Mouse (Mus musculus) kidney, embryonic 16.5 days (tissue): Measurements from ENCODE around the gene Tex9. TPM values are rescaled to one million over a fixed set of nuclear protein-coding genes. Genes with fewer than 3 reads are reported as not detected.

ENCODE experiments used
- ATAC-seq: fragments of 200-750 bp; cut with Nextera tagmentation; 2 replicates; pipeline ENCODE4 v1.8.0; 2017; ENCODE audit warnings: moderate TSS enrichment; ENCODE audit not compliant: low FRiP score, low TSS enrichment
- H3K27ac ChIP-seq: fragments of 300-500 bp; sonication (generic); 2 replicates; pipeline ENCODE4 v1.5.1; 2014; ENCODE audit warnings: low read length
- H3K27me3 ChIP-seq: fragments of 300-500 bp; sonication (generic); 2 replicates; pipeline ENCODE4 v1.6.1; 2014; ENCODE audit warnings: low read length, control low read depth, mixed read lengths; ENCODE audit not compliant: insufficient read depth
- H3K36me3 ChIP-seq: fragments of 300-500 bp; sonication (generic); 2 replicates; pipeline ENCODE4 v1.6.1; 2014; ENCODE audit warnings: low read length, control low read depth, mixed read lengths; ENCODE audit not compliant: insufficient read depth
- H3K4me1 ChIP-seq: fragments of 300-500 bp; sonication (generic); 2 replicates; pipeline ENCODE4 v1.6.1; 2014; ENCODE audit warnings: low read length, control low read depth, mixed read lengths; ENCODE audit not compliant: insufficient read depth
- H3K4me2 ChIP-seq: fragments of 300-500 bp; sonication (generic); replicated peaks from 2 replicates; pipeline ENCODE4 v1.6.1; 2014; ENCODE audit warnings: low read depth, low read length
- H3K4me3 ChIP-seq: fragments of 300-500 bp; sonication (generic); 2 replicates; pipeline ENCODE4 v1.5.1; 2014; ENCODE audit warnings: mild to moderate bottlenecking, low read length
- H3K9ac ChIP-seq: fragments of 300-500 bp; sonication (generic); replicated peaks from 2 replicates; pipeline ENCODE4 v1.6.1; 2014; ENCODE audit warnings: low read length
- H3K9me3 ChIP-seq: fragments of 300-500 bp; sonication (generic); 2 replicates; pipeline ENCODE4 v1.6.1; 2016; ENCODE audit warnings: low read length, control low read depth
- WGBS: fragments of 180-500 bp; shearing (Covaris S2); extraction: QIAGEN DNeasy Blood & Tissue Kit; methylation state at CpG from one replicate; pipeline ENCODE4 v1.1.7; 2014; 5-methylcytosine and 5-hydroxymethylcytosine counted together
- polyA plus RNA-seq: library from polyadenylated mRNA; unstranded; fragments of >200 nt; fragmentation: Nextera tagmentation; extraction: Ambion mirVana; gene quantifications from 2 replicates; pipeline ENCODE4 v1.2.1, GENCODE M21; 2015

Tex9 gene
- polyA plus RNA-seq, 1 experiment from 2014 or later: 28.2 TPM

GRCm38 (mm10) chr9:72526091-72526490 is 34.1 kb upstream of the Tex9 start:
- Histone ChIP-seq H3K27me3 (no peaks in the 10 kb centered on the region), H3K4me1 (peaks cover 6% of the 10 kb centered on the region), H3K4me2 (no peak overlapping the region), H3K27ac (no peak overlapping the region), H3K36me3 (no peaks in the 10 kb centered on the region), H3K9me3 (no peaks in the 10 kb centered on the region), H3K9ac (no peak overlapping the region), H3K4me3 (no peak overlapping the region)
- no peak for ATAC-seq
- WGBS: 73% methylated on average over 1 of the region's 1 CpGs

DNA sequence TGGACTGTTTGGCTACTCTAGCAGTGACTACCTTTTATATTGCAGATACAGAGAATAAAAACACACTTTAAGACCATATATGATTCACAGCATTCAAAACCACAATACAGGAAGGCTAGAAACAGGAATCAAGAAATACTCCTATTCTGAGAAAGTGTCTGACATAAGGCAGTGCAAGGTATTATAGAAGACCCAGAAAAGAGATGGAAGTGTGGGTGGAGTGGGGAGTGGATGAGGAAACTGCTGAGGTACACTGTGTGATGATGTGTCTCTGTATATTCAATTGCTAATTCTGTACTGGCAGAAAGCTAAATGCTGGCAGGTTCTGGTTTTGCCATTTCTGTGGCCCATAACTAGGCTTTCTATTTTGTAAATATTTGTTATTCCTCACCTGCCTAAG is 28.8 kb upstream of the Tex9 start:
- no peak for ATAC-seq
- no peak overlapping the region for H3K27ac ChIP-seq
- no peaks in the 10 kb centered on the region for H3K9me3 ChIP-seq
- H3K27me3 ChIP-seq: no peaks in the 10 kb centered on the region
- H3K9ac ChIP-seq: no peak overlapping the region
- no peaks in the 10 kb centered on the region for H3K36me3 ChIP-seq
- H3K4me3 ChIP-seq: no peak overlapping the region
- H3K4me1 ChIP-seq: no peaks in the 10 kb centered on the region
- H3K4me2 ChIP-seq: no peak overlapping the region

DNA sequence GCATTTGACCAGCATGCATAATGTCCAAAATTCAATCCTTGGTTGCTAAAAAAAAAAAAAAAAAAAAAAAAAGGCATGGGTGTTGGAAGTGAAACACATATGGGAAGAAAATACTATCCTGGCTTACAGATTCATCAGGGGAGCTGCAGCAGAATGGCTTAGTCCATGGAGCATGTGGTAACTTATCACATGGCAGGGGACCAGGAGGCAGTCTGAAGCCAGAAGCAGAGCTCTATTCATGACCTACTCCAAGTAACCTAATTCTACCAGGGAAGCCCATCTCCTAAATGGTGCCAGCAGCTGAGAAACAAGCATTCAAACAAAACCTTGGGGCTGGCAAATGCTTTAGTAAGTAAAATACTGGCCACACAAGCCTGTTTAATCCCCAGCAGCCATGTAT is 27.2 kb upstream of the Tex9 start:
- Histone ChIP-seq H3K4me3 (no peak overlapping the region), H3K4me1 (no peaks in the 10 kb centered on the region), H3K27ac (no peak overlapping the region), H3K4me2 (no peak overlapping the region), H3K27me3 (no peaks in the 10 kb centered on the region), H3K9ac (no peak overlapping the region), H3K36me3 (no peaks in the 10 kb centered on the region), H3K9me3 (no peaks in the 10 kb centered on the region)
- no peak for ATAC-seq

- H3K27ac ChIP-seq: no peak overlapping the region
- H3K9ac ChIP-seq: no peak overlapping the region
- no peaks in the 10 kb centered on the region for H3K4me1 ChIP-seq
- no peaks in the 10 kb centered on the region for H3K36me3 ChIP-seq
- no peaks in the 10 kb centered on the region for H3K27me3 ChIP-seq
- no peak overlapping the region for H3K4me2 ChIP-seq
- H3K9me3 ChIP-seq: no peaks in the 10 kb centered on the region
- H3K4me3 ChIP-seq: no peak overlapping the region
- ATAC-seq: no peak
Measured at GRCm38 (mm10) chr9:72515366-72515765, 23.4 kb upstream of the Tex9 start.

DNA sequence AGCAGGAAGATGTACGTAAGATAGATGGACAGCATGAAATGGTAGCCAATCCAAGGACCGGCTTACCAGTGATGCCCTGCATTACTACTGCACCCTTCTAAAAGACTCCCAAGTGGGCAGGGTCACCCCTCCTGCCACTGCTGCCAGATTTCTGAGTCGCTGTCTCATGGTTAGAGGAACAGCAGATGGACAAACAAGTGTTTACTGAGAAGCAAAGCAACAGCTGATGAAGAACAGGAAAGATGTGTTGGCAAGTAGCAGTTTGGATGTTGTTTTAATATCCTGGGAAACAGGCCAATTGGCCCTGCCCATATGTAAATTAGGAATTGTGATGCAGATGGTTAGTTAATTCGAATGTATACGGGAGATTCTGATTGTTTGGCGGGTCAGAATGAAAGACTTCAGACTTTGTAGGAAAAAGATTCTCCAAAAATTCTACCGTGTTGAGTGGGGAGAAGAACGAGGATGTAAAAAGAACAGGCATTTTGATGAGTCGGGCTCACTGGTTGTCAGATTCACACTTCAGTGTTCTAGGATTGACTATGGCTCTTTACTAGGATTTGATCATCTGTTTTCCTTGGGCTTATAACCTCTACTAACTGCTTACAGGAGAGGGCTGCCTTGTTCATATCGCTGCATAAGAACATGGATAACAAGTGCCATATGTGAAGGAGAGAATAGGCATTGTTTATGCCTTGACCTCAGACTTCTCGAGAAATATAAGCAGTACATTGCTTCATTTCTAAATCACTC is 20.4 kb upstream of the Tex9 start:
- Histone ChIP-seq H3K9me3 (no peaks in the 10 kb centered on the region), H3K9ac (no peak overlapping the region), H3K4me2 (no peak overlapping the region), H3K36me3 (no peaks in the 10 kb centered on the region), H3K27me3 (no peaks in the 10 kb centered on the region), H3K4me3 (no peak overlapping the region), H3K4me1 (no peaks in the 10 kb centered on the region), H3K27ac (no peak overlapping the region)
- WGBS: 68% methylated on average over 11 of the region's 11 CpGs
- no peak for ATAC-seq

DNA sequence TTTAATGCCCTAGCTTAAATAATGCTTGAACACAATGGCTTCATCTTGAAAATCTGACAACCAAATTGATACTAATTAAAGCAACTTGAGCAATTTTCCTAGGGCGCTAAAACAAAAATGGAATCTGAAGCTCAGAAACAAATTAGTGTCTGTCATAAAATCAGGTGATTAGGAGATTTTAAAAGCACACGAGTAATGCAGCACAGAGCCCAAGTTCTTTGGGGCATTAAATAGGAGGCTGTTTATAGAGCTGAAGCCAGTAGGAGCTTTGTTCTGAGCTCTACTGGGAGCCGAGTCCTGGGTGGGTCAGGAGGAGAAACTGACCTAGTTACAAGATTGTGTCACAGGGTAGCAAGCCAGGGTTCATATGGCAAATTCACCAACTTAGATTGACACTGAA is 5.2 kb upstream of the Tex9 start:
- no peak overlapping the region for H3K4me3 ChIP-seq
- H3K9ac ChIP-seq: no peak overlapping the region
- peaks cover 3% of the 10 kb centered on the region for H3K4me1 ChIP-seq
- H3K27me3 ChIP-seq: no peaks in the 10 kb centered on the region
- H3K36me3 ChIP-seq: no peaks in the 10 kb centered on the region
- no peak overlapping the region for H3K4me2 ChIP-seq
- WGBS: 75% methylated on average over 3 of the region's 3 CpGs
- no peaks in the 10 kb centered on the region for H3K9me3 ChIP-seq
- no peak for ATAC-seq
- no peak overlapping the region for H3K27ac ChIP-seq

GRCm38 (mm10) chr9:72496691-72497090 is 4.7 kb upstream of the Tex9 start:
- no peak overlapping the region for H3K4me3 ChIP-seq
- H3K9me3 ChIP-seq: no peaks in the 10 kb centered on the region
- WGBS: 75% methylated on average over 2 of the region's 2 CpGs
- no peak overlapping the region for H3K9ac ChIP-seq
- ATAC-seq: no peak
- H3K27ac ChIP-seq: no peak overlapping the region
- H3K27me3 ChIP-seq: no peaks in the 10 kb centered on the region
- no peaks in the 10 kb centered on the region for H3K36me3 ChIP-seq
- no peak overlapping the region for H3K4me2 ChIP-seq
- peaks cover 4% of the 10 kb centered on the region for H3K4me1 ChIP-seq

DNA sequence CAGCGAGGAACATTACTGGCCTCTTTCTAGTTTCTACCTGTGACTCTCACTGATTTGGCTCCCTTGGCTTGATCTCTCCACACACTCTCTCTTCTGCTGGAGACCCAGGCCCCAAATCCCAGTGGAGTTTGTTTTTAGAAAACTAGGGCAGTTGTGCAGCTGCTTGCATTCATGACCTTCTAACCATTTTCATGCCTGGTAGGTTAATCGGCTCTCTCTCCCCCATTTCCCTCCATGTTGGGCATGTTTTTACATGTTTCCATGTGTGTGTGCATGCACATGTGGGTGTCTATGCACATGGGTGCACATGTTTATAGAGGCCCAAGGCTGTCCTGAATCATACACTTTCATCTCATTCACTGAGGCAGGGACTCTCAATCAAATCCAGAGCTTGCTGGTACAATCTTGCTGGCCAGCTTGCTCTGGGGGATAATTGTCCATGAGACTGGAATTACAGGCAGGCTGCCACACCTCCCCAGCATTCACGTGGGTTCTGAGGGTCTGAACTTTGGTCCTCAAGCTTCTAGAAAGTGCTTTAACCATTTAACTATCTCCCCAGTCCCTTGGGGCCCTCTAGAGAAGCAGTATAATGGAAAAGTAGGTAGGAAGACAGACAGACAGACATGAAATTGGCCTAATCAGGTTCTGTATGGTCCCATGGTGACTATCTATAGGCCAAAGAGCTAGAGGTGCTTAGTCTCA is 2.1 kb upstream of the Tex9 start:
- no peak overlapping the region for H3K4me2 ChIP-seq
- no peak overlapping the region for H3K9ac ChIP-seq
- H3K4me3 ChIP-seq: no peak overlapping the region
- no peaks in the 10 kb centered on the region for H3K9me3 ChIP-seq
- H3K36me3 ChIP-seq: no peaks in the 10 kb centered on the region
- H3K27ac ChIP-seq: no peak overlapping the region
- H3K4me1 ChIP-seq: peaks cover 10% of the 10 kb centered on the region
- ATAC-seq: no peak
- no peaks in the 10 kb centered on the region for H3K27me3 ChIP-seq
- WGBS: 79% methylated on average over 3 of the region's 3 CpGs

DNA sequence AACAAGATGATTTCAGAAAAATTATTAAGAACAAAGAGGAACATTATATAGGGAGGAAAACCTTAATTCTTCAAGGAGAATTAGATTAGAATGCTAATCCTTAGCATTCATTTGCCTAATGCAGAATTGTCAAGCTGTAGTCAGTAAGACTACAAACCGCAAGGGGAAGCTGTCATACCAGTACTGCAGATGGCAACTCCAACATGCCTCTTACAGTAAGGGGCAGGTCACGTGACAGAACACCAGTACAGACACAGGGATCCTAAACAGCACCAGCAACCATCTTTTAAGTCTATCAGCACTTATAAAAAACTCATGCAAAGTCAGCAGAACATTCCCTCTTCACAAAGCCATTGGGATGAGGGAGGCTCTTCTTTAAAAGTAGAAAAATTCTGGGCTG is 1.5 kb upstream of the Tex9 start:
- WGBS: 90% methylated on average over 2 of the region's 2 CpGs

DNA sequence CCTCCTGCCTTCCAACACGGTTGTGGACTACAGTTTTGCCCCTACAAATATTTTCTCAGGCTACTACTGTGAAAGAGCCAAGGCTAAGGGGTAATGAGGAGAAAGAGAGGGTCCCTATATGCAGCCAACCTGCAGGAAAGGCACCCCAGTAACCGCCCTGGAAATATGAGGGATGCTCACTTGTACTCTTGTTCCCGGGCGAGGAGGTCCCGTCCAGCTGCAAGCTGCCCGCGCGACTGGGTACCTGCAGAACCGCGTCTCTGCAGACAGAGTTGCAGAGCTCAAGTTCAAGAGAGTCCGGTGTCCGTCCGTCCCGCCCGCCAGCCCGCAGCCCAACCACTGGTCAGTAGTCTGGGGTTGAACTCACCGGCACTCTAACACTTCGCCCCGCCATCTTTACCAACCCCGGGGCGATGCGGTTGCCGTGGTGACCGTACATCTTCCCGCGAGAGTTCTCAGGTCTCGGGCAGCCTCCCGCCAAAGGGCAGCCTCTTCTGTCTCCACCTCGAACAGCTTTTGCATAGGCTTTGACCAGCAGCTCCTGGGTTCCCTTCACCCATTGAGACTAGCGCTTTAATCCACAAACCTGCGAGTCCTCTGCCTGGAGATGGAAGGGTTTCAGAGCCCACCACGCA is 336 bp downstream of the Tex9 start:
- Histone ChIP-seq H3K4me1 (peaks cover 10% of the 10 kb centered on the region), H3K27ac (peak overlapping the region; percentile 88), H3K36me3 (peaks cover 2% of the 10 kb centered on the region; the same call in 1 of the 2 replicates), H3K9ac (peak overlapping the region; percentile 84), H3K4me3 (peak overlapping the region; percentile 79), H3K27me3 (no peaks in the 10 kb centered on the region), H3K4me2 (peak overlapping the region; percentile 77), H3K9me3 (no peaks in the 10 kb centered on the region)
- under 1% methylated on average over 32 of the region's 32 CpGs for WGBS
- peak; percentile 97 for ATAC-seq

More for the DNA sequence above, 1.5 kb upstream of the Tex9 start:
- no peak overlapping the region for H3K9ac ChIP-seq
- H3K4me1 ChIP-seq: peaks cover 10% of the 10 kb centered on the region
- H3K4me3 ChIP-seq: no peak overlapping the region
- H3K36me3 ChIP-seq: no peaks in the 10 kb centered on the region
- H3K4me2 ChIP-seq: no peak overlapping the region
- no peaks in the 10 kb centered on the region for H3K9me3 ChIP-seq
- ATAC-seq: no peak
- no peaks in the 10 kb centered on the region for H3K27me3 ChIP-seq
- H3K27ac ChIP-seq: no peak overlapping the region
